Mouse (Mus musculus) liver, postnatal 0 days (tissue): Measurements from ENCODE around the gene Slc17a1.

Experiments
- CTCF ChIP-seq: sonication (generic); IDR thresholded peaks from 2 replicates; pipeline ENCODE4 v1.5.1; 2016; ENCODE audit warnings: antibody characterized with exemption, low read depth
- EP300 ChIP-seq: IDR thresholded peaks from 2 replicates; pipeline ENCODE4 v1.6.1; 2016; ENCODE audit warnings: antibody characterized with exemption, low read depth, mild to moderate bottlenecking

- TF ChIP-seq EP300 (no peak), CTCF (no peak)
Observed at GRCm38 (mm10) chr13:23898242-23898641, 30.7 kb downstream of the Slc17a1 start.
